Mouse (Mus musculus) gastrocnemius, adult 18-20 months (tissue): ENCODE results near the gene Prr15l. TPM values are rescaled to one million over a fixed set of nuclear protein-coding genes. Genes with fewer than 3 reads are reported as not detected.
A peak's percentile ranks its signal among the peaks of the same experiment; 100 is the strongest.

Source experiments
- DNase-seq: peaks from one replicate; pipeline ENCODE4 v3.0.0; 2021; ENCODE audit warnings: low spot score
- total RNA-seq, 2 experiments: library from RNA; stranded (reverse); gene quantifications; 2 replicates each; pipeline ENCODE4 v1.2.3; 2021

Prr15l gene
- total RNA-seq, 2 experiments from 2014 or later: not detected

DNA sequence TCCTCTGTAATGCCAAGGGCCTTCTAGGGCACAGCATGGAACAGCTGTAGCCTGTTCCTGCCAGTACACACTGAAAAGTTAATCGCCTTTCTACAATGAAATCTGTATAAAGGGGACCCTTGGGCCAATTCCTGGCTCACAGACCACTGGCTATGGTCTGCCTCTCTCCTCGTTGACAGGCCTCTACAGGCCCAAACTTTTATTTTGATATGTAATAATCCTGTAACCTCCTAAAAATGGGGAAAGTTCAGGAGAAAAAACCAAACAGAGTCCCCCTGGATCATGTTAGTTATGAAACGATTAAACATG is 48.4 kb downstream of the Prr15l start:
- no peak for DNase-seq

DNA sequence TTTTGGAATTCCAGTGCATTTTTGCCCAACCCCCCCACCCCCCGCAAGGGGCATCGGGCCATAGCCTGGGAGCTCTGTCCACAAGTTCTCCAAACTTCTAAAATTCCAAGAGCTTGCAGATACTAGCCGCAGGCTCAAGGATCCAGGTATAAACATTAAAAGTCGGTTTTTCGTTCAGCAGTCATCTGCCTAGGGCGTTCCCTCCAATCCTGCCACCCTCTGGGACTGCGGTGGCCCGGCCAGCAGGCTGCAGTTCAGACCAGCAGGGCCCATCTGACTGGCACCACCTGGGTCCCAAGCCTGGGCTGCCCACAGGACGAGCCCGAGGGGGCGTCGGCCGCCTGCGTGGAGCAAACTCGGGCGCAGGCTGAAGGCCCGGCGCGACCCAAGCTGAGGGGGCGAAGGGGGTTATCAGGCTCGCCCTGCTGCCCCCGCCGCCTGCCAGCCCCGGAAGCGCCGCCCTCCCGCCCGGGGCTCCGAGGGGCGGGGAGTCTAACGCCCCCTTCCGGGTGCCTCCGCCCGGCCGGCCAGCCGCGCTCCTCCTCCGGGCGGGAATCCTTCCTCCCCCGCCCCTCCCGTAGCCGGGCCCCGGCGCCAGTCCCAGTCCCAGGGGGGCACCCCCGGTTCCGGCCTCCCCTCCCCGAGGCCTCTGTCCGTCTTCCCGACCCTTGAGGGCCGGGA is 49.1 kb downstream of the Prr15l start:
- peak; percentile 85 for DNase-seq

DNA sequence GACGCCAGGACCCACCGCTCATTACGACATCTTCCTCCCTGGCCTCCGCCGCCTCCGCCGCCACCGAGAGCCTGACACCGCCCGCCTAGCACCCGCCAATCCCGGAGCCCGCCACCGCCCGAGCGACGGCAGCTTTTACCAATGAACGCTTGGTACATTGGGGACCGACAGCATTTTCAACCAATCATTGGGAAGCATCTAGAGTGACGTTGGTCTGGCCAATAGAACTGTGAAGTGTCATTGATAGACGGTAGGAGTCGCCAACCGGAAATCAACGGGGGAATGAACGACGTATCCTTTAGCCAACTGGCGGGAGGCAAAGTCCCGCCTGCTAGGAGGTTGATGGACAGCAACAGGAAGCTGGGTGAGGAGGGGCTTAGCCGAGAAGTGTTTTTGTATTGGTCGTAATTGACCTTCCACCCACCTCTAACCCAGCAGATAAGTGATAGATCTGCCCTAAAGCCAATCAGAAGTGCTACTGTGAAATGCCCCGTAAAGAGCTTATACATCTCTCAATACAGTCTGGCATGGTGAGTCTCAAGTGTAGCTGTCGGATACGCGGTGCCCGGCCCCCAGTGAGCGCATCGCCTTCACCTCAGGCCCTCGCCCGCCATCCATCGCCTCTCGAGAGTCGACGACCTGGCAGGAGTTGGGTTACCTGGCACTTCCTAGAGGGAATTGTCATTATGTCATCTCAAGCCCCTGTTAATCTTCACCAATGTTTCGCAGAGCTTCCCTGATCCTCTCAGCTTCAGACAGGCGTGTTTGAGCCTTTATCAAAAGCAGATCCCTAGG is 49.9 kb downstream of the Prr15l start:
- DNase-seq: peak; percentile 100

DNA sequence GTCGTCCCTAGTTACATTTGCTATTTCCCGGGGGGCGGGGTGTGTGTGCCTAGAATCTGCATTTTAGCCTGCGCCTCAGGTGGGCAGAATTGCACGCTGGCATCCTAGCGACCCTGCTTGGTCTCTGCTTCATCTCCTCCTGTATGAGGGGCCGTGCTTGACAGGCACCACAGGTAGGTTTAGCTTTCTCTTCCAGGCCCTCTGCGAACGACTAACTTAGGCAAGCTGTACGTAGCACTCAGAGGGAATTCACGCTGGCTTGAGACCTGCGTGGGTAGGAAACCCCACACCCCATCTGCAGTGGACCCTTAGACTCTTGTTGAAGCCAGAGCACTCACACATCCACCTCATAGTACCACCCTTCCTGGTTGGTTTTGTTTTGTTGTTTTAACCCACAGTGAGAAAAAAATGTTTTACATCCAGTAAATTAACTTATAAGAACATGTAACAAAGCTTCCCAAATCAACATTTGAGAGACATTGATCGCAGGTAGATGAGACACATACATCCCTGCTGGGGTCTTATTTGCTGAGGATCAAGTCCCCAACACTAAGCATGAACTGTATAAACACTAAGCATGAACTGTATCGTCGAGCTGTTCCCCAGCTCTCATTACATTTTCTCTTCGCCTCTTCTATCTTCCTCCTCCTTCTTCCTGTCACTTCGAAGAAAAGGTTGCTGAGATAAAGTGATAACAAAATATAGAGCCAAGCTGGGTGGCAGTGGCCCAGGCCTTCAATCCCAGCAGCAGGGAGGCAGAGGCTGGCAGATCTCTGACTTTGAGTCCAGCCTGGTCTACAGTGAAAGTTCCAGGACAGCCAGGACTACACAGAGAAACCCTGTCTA is 50.7 kb downstream of the Prr15l start:
- no peak for DNase-seq

DNA sequence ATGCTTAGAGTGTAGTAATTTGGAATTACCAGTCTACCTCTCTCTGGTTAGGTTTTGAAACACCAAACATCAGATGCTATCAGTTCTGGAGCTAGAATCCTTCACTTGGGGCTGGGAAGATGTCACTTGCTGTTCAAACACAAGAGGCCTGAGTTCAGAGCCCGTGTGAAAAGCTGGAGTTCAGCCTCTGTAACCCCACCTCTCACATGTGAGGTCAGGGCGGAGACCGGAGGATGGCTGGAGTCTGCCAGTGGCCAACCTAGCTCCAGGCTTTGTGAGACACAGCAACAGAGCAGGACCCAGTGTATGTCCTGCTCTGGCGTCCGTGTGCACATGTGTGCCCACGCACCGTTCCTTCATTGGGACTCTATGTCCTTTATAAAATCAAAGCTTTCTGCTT is 51.4 kb downstream of the Prr15l start:
- DNase-seq: no peak

DNA sequence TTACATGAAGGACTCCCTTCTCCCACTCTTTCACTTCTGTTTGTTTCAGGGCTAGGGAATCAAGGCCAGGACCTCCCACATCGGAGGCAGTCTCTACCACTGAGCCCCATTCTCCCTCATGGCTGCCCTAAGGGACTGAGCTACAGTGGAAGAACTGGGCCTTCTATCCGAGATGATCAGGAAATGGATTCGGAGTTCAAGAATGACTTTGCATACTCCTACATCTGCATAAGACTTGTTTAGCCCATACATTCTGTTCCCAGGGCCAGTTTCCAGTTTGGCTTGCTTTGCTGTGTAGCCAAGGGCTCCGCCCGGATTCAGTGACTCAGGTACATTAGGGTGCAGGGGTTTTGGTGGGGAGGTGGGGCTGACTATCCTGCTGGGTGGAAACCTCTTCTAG is 52.1 kb downstream of the Prr15l start:
- DNase-seq: no peak

DNA sequence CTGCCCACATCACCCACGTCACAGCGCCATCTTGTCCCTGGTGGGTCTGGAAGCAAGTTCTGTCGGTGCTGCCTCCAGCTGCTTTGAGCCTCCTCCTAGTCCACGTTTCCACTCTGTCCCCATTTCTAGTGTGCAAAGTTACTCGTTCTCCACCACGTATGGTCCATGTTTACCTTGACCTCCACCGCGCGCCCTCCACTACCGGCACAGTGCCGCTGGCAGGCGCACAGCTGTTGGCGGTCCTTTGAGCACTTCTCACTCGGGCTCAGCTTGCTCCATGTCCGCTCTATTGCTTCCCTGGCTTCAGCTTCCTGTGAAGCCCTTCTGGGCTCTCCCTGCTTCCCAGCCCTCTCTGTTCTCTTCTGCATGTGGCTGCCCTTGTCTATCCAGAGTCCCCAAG is 53.6 kb downstream of the Prr15l start:
- DNase-seq: no peak

DNA sequence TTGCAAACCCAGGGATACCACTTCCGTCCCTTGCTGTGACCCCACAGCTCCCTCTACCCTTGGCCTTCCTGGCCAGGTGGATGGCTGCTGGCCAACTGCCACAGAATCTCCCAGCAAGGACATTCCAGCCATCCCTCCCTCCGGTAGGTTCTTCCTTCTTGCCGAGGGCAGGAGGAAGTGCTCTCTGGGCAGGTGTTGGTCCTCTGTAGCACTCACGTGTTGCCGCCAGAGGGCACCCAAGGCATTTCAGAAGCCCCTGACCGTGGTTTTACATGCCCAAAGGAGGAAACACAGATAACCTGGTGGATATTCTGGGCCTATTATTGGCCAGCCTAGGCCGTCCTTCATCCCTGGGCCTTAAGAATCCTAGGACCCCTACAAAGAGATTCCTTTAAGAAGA is 54.5 kb downstream of the Prr15l start:
- DNase-seq: peak; percentile 78

DNA sequence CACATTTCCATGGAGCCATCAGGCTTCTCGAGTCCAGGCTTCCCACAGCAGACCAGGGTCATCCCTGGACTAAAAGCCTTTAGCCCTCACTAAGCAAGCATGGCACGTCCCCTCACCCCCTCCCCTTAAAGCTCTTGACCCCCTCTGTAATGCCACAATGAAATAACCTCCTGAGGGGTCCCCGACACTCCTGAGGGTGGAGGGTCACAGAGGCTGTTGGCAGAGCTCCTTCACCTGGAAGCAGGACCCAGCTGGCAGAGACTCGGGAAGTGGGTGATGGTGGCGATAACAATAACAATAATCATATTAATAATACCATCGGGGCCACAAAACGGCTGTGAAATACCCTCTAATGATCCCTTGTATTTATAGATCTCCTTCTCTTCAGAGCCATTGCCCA is 55.0 kb downstream of the Prr15l start, which contains the start of gene Sp2:
Gene Sp2, minus strand, starts transcription at position 101 of the 400 bp plus-strand sequence.
- no peak for DNase-seq

DNA sequence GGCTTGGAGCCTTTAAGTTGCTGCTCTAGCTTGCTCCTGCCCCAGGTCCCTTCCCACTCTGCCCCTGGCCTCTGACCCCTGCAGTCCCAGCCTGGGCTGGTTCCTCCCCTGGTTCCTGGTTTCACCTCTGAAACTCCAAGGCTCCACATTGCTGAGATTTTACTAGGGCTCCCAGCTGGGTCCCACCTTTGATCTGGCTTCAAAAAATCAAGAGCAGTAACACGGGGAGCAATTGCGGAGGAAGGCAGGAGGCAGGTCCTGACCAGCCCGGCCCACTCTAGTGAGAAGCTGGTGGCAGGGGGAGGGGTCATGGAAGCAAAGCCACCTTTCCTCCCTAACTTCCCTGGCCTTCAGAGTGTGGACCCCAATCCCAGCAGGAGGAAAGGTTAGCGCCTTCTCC is 57.0 kb downstream of the Prr15l start:
- DNase-seq: no peak

DNA sequence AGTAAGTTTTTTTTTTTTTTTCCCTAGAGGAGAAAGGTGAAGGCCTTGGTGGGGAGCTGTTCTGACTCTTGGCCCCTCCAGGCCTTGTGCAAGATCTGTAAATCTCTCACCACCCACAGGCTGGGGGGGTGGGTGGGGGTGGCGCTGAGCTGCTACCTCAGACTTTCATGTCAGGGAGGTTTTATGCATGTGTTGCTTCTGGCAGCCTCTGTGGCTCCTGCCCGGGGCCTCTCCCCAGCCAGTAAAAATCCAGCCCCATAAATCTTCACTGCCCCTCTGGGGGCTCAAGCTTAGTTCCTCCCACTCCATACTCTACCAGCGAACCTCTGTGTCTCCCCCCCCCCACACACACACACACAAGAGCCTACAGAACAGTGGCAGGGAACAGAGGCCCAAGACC is 58.6 kb downstream of the Prr15l start:
- DNase-seq: no peak

Other genes with a start within 250 kb of the Prr15l start
- 10 to 100 TPM in 1 of 2 experiments, 1 to 10 TPM in 1; 9.6 to 10.3 TPM for gene Snx11, start 150.5 kb upstream of the Prr15l start, total RNA-seq
- 10 to 100 TPM; 34.2 to 36.1 TPM for gene Cbx1, start 139.0 kb upstream of the Prr15l start, total RNA-seq
- gene Nfe2l1, start 98.1 kb upstream of the Prr15l start, total RNA-seq: 100 to 1,000 TPM; 460 to 570 TPM
- gene Copz2, start 78.2 kb upstream of the Prr15l start, total RNA-seq: 10 to 100 TPM; 26.7 to 27.7 TPM
- gene Cdk5rap3, start 11.6 kb upstream of the Prr15l start, total RNA-seq: 10 to 100 TPM; 24.9 to 25.7 TPM
- 1 to 10 TPM; 7.6 to 9.0 TPM for gene Pnpo, start 15.9 kb downstream of the Prr15l start, total RNA-seq
- gene Sp2, start 54.9 kb downstream of the Prr15l start, total RNA-seq: 10 to 100 TPM; 11.2 TPM
- gene Sp6, start 85.3 kb downstream of the Prr15l start, total RNA-seq: under 1 TPM; 0.09 to 0.14 TPM
- gene Scrn2, start 101.8 kb downstream of the Prr15l start, total RNA-seq: 10 to 100 TPM; 13.1 to 13.2 TPM
- gene Lrrc46, start 113.3 kb downstream of the Prr15l start, total RNA-seq: under 1 TPM in 1 of 2 experiments, not detected in 1; 0.16 TPM
- gene Mrpl10, start 113.5 kb downstream of the Prr15l start, total RNA-seq: 10 to 100 TPM; 41.4 to 45.6 TPM
- 1 to 10 TPM; 2.5 to 2.9 TPM for gene Osbpl7, start 122.5 kb downstream of the Prr15l start, total RNA-seq
- under 1 TPM; 0.41 to 0.50 TPM for gene Tbx21, start 187.2 kb downstream of the Prr15l start, total RNA-seq
- 1 to 10 TPM; 3.3 to 6.8 TPM for gene Tbkbp1, start 223.4 kb downstream of the Prr15l start, total RNA-seq